Mouse (Mus musculus): ENCODE results near the gene Siglec1. TPM values are rescaled to one million over a fixed set of nuclear protein-coding genes. Genes with fewer than 3 reads are reported as not detected.
"Not testable (repeated sequence)": the region's sequence is repeated elsewhere in the genome, so short reads cannot be mapped to it uniquely, and the experiment has no call there.

Gene Siglec1
- polyA plus RNA-seq, 1 experiment from 2014 or later: 0.61 TPM

DNA sequence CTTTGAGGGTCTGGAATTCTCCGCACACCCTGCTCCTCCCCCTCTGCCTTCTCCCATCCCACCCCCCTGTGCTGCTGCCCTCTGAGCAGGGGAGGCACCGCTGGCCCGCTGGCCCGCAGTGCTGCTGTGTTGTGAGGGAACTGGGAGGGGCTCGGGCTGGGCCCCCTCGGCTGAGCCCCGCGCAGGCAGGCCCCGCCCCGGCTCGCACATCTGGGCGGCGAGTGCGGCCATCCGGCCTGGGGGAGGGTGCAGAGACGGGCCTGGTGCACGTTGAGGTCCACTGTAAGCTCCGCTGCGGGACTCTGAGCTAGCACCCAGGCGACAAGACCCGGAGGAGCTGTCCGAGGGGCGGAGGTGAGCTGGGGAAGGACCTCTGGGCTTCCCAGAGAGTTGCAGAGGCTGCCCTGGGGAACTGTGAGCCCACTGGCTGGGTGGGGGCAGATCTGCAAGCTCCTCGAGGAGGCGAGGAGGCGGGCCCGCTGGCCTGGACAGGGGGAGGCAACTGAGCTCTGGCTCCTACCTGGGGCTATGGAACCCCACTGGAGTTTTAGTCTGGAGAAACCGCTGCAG lies 40.7 kb upstream of the Siglec1 start, which contains the start of gene Hspa12b:
Gene Hspa12b (plus strand): TSS at position 120 of the 570 bp plus-strand sequence.
- peak; percentile 93 for ATAC-seq (ENCODE audit: insufficient number of reproducible peaks, low FRiP score, low TSS enrichment, low read depth)
- peak within 1 kb of the TSS; percentile 70 for H3K9ac ChIP-seq
- H3K27me3 ChIP-seq: no peaks in the 10 kb centered on the region
- no peaks in the 10 kb centered on the region for H3K9me3 ChIP-seq
- H3K4me1 ChIP-seq: peaks cover 30% of the 10 kb centered on the region
- H3K4me2 ChIP-seq: peak within 1 kb of the TSS; percentile 70
- H3K27ac ChIP-seq: peak within 1 kb of the TSS; percentile 91
- H3K4me3 ChIP-seq: peak within 1 kb of the TSS; percentile 69
- under 1% methylated on average over 28 of the region's 28 CpGs for WGBS
- no peaks in the 10 kb centered on the region; the same call in 1 of the 2 replicates for H3K36me3 ChIP-seq

DNA sequence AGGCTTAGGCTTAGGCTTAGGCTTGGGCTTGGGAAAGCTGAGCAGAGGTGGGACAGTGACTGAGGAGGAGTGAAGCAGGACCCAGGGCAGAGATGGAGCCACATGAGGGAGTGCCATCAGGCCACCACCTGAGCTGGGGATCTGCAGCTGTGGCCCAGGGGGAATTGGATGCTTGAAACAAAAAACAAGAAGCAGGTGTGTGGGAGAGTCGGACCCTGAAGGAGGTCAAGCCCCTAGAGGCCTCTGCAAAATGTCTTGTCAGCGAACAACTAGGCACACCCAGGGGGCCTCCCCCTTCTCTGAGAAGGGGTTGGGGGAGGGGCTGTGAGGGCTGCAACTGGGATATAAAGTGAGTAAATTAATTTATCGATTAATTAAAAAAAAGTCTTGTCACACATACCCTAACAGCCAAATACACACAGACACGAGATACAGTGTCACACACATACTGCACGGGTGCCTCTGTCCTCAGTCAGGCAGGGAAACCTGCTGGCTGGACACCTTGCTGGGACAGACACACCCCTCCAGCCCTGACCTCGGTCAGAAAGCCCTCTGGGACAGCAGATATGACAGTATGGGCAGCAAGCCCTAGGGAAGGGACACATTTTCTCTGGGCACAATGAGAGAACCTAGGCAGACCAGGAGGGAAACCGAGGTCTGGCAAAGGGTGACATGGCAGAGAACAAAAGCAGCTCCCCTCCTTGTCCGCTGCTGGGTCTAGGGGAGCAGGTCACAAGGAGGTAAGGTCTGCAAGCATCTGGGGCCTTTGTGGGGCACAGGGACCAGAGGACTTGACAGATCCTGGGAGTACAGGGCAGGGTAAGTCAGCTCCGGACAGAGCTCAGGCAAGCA lies 39.6 kb upstream of the Siglec1 start:
- Histone ChIP-seq H3K4me1 (peaks cover 30% of the 10 kb centered on the region), H3K9ac (peak overlapping the region; percentile 70; the same call in 1 of the 2 replicates), H3K9me3 (no peaks in the 10 kb centered on the region), H3K4me3 (peak overlapping the region; percentile 69; the same call in 1 of the 2 replicates), H3K4me2 (peak overlapping the region; percentile 70), H3K27ac (peak overlapping the region; percentile 91), H3K27me3 (no peaks in the 10 kb centered on the region), H3K36me3 (no peaks in the 10 kb centered on the region; the same call in 1 of the 2 replicates)
- WGBS: 46% methylated on average over 9 of the region's 9 CpGs
- 0 out of 2 replicates have a peak, but pooled peaks have one; percentile 1 for ATAC-seq (ENCODE audit: insufficient number of reproducible peaks, low FRiP score, low TSS enrichment, low read depth)

DNA sequence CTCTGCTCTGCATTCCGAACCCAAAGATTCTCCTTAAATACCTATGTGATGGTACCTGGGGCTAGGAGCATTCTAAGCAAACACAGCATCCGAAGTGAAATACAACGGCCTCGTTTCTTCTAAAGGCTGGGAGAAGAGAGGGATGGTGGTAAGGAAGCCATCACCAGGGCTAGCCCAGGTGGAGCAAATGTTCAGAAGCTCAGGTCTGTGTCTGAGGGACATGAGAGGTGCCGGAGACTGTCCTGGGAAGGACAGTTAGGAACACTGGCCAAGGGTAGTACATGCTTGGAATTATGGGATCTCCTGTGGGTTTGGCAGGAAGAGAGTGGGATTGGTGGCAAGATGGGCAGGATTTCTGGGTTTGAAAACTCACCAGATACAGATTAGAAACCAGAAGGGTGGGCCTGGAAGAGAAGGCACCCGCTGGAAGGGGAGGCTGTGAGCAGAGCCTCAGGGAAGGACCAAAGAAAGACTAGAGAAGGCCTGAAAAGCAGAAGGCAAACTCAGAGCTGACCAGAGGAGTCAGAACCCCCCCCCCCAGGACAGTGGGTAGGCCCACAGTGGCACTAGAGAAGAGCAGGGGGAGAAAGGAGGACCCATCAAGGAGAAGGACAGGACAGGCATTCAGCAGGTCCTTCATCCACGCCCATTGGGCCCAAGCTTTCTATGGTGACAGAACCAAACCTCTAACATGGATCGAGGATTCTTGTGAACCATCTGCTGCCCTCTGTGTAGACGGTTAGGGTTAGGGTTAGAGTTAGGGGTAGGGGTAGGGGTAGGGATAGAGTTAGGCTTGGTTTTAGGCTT lies 38.8 kb upstream of the Siglec1 start:
- Histone ChIP-seq H3K9me3 (no peaks in the 10 kb centered on the region), H3K4me1 (peaks cover 30% of the 10 kb centered on the region), H3K4me3 (no peak overlapping the region), H3K9ac (no peak overlapping the region), H3K27ac (no peak overlapping the region), H3K36me3 (no peaks in the 10 kb centered on the region), H3K4me2 (no peak overlapping the region), H3K27me3 (no peaks in the 10 kb centered on the region)
- no peak for ATAC-seq (ENCODE audit: insufficient number of reproducible peaks, low FRiP score, low TSS enrichment, low read depth)
- WGBS: 89% methylated on average over 9 of the region's 9 CpGs

DNA sequence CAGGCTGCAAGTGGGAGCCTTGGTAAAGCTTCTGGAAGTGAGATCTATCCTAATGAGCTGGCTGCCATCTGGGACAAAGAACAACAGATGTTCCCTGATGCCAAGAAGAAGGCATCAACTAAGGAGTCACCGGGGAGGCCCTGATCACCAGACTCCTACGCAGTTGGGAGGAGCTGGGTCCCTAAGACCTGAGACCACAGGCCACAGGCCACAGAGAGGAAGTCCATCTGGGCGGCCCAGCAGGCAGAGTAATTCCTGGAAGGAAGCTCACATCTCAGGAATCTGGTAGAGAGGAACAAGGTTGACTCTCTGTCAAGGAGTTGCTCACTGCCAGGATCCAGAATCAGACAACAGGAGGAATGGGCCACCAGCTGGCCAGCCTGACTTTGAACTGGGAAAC lies 37.6 kb upstream of the Siglec1 start:
- 63% methylated on average over 3 of the region's 3 CpGs for WGBS
- no peaks in the 10 kb centered on the region for H3K9me3 ChIP-seq
- H3K27ac ChIP-seq: no peak overlapping the region
- H3K27me3 ChIP-seq: no peaks in the 10 kb centered on the region
- peaks cover 30% of the 10 kb centered on the region for H3K4me1 ChIP-seq
- H3K4me3 ChIP-seq: no peak overlapping the region
- H3K4me2 ChIP-seq: no peak overlapping the region
- no peak for ATAC-seq (ENCODE audit: insufficient number of reproducible peaks, low FRiP score, low TSS enrichment, low read depth)
- H3K9ac ChIP-seq: no peak overlapping the region
- H3K36me3 ChIP-seq: no peaks in the 10 kb centered on the region

DNA sequence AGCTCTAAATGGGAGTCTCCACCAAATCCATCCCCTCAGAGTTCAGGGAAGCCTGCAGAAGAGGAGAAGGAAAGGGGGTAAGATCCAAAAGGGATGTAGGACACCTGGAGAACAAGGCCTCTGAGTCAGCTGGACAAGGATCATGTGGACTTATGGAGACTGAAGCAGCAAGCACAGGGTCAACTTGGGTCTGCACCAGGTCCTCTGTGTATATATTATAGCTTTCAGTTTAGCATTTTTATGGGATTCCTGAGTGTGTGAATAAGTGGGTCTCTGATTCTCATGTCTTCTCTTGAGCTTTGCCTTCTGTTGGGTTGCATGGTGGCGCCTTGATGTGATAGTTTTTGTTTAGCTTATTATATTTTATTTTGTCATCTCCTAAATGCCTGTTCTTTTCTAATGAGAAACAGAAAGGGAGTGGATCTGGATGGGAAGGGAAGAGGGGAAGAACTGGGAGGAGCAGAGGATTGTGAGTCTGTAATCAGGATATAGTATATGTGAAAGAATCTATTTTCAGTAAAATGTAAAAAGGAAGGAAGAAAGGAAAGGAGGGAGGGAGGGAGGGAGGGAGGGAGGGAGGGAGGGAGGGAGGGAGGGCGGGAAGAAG lies 32.5 kb upstream of the Siglec1 start:
- Histone ChIP-seq H3K36me3 (no peaks in the 10 kb centered on the region), H3K9ac (no peak overlapping the region), H3K27ac (no peak overlapping the region), H3K4me2 (no peak overlapping the region), H3K27me3 (no peaks in the 10 kb centered on the region), H3K4me1 (no peaks in the 10 kb centered on the region), H3K9me3 (no peaks in the 10 kb centered on the region), H3K4me3 (no peak overlapping the region)
- WGBS: 75% methylated on average over 2 of the region's 2 CpGs
- no peak for ATAC-seq (ENCODE audit: insufficient number of reproducible peaks, low FRiP score, low TSS enrichment, low read depth)

DNA sequence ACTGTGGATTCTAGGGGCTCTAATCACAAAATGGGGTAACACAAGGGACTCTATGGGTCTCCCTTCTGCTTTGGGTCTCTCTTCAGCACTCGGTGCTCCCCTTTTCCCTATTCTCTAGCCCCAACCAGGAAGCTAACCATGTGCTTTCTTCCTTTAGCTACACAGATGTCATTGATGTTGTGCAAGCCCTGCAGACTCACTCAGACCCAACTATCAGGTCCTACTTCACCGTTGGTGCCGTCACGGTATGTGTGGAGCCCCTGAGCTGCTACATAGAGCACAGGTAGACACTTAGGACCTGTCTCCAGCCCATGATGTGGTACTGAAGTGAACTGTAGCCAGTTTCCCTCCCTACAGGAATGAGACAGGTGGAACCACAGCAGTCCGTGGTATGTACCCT lies 19.4 kb upstream of the Siglec1 start:
- H3K9ac ChIP-seq: no peak overlapping the region

DNA sequence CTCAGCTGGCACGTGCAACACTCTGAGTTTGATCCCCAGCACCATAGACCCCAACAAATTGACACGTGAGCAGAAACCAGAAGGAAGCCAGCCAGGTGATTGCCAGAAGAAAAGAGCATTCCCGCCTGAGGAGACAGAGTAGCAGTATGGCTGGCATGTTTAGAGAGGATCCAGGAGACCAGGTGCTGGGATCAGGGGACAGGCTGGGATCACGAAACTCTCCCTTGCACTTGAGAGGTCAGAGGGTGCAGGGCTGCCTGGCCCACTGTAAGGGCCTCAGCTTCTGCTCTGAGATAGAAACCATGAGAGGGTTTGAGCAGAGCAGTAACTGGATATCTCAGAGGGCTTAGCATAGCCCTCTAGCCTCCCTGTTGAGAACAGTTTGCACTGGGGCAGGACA lies 18.5 kb upstream of the Siglec1 start:
- H3K4me2 ChIP-seq; H3K9me3 ChIP-seq; H3K27me3 ChIP-seq; H3K4me1 ChIP-seq; H3K4me3 ChIP-seq; ATAC-seq (ENCODE audit: insufficient number of reproducible peaks, low FRiP score, low TSS enrichment, low read depth); H3K9ac ChIP-seq; H3K27ac ChIP-seq; H3K36me3 ChIP-seq: not testable (repeated sequence)
- WGBS: 67% methylated on average over 4 of the region's 4 CpGs

More for the DNA sequence above, 19.4 kb upstream of the Siglec1 start:
- Histone ChIP-seq H3K9me3 (no peaks in the 10 kb centered on the region), H3K27ac (no peak overlapping the region), H3K36me3 (no peaks in the 10 kb centered on the region), H3K4me2 (no peak overlapping the region), H3K4me1 (no peaks in the 10 kb centered on the region), H3K4me3 (no peak overlapping the region), H3K27me3 (no peaks in the 10 kb centered on the region)
- WGBS: 89% methylated on average over 5 of the region's 5 CpGs
- ATAC-seq (ENCODE audit: insufficient number of reproducible peaks, low FRiP score, low TSS enrichment, low read depth): no peak

DNA sequence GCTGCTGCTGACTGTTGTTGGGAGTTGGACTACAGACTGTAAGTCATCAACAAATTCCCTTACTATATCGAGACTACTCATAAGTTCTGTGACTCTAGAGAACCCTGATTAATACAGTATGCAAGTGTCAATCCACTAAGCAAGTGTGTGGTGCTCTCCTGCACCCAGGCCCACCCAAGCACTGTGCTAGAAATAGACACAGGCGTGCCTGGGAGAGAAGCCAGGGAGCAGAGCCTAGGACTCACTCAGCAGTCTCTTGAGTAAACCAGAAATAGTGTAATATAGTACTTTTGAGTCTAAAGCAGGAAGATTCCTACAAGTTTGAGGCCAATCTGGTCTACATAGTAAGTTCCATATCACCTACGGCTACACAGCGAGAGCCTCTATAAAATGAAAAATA lies 17.5 kb upstream of the Siglec1 start:
- no peak overlapping the region for H3K9ac ChIP-seq
- no peak overlapping the region for H3K27ac ChIP-seq
- ATAC-seq (ENCODE audit: insufficient number of reproducible peaks, low FRiP score, low TSS enrichment, low read depth): no peak
- WGBS: 76% methylated on average over 4 of the region's 4 CpGs
- H3K4me3 ChIP-seq: no peak overlapping the region
- no peaks in the 10 kb centered on the region for H3K27me3 ChIP-seq
- H3K9me3 ChIP-seq: no peaks in the 10 kb centered on the region
- H3K36me3 ChIP-seq: no peaks in the 10 kb centered on the region
- no peak overlapping the region for H3K4me2 ChIP-seq
- no peaks in the 10 kb centered on the region for H3K4me1 ChIP-seq

DNA sequence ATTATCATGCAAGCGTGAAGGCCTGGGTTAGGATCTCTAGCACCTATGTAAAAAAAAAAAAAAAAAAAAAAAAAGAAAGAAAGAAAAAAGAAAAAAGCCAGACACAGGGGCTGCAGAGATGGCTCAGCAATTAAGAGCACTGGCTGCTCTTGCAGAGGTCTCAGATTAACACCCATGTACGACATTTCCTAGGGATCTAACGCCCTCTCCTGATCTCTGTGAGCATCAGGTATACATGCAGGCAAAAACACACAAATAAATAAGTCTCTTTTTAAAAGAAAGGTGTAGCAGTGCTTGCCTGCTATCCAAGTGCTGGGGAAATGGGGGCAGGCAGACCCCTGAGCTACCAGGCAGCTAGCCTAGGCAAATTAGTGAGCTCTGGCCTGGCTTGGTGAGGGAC lies 15.0 kb upstream of the Siglec1 start:
- 48% methylated on average over 3 of the region's 3 CpGs for WGBS
- Histone ChIP-seq H3K27ac (no peak overlapping the region), H3K9ac (no peak overlapping the region), H3K4me1 (no peaks in the 10 kb centered on the region; the same call in none of the 2 replicates), H3K27me3 (no peaks in the 10 kb centered on the region), H3K9me3 (no peaks in the 10 kb centered on the region), H3K36me3 (no peaks in the 10 kb centered on the region), H3K4me2 (no peak overlapping the region), H3K4me3 (no peak overlapping the region)
- ATAC-seq (ENCODE audit: insufficient number of reproducible peaks, low FRiP score, low TSS enrichment, low read depth): no peak

DNA sequence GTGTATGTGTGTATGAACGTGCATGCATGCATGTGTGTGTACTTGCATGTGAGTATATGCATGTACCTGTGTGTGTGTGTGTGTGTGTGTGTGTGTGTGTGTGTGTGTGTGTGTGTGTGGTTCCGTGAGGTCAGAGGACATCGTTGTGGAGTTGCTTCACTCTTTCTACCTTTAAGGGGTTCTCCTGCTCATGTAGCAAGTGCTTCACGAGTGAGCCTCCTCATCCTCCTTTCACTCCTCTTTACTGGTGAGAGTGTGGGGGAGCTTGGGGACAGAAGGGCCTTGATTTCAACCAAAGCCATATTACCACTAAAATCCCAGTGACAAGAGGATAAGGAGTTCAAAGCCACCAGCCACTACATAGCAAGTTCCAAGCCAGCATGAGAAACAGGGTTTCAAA lies 10.5 kb upstream of the Siglec1 start:
- Histone ChIP-seq H3K9me3 (no peaks in the 10 kb centered on the region), H3K27me3 (no peaks in the 10 kb centered on the region), H3K9ac (no peak overlapping the region), H3K4me1 (peaks cover 6% of the 10 kb centered on the region), H3K36me3 (no peaks in the 10 kb centered on the region), H3K4me3 (no peak overlapping the region), H3K27ac (peak overlapping the region; percentile 73; the same call in 1 of the 2 replicates), H3K4me2 (no peak overlapping the region)
- WGBS: 89% methylated on average over 4 of the region's 4 CpGs
- ATAC-seq (ENCODE audit: insufficient number of reproducible peaks, low FRiP score, low TSS enrichment, low read depth): no peak

DNA sequence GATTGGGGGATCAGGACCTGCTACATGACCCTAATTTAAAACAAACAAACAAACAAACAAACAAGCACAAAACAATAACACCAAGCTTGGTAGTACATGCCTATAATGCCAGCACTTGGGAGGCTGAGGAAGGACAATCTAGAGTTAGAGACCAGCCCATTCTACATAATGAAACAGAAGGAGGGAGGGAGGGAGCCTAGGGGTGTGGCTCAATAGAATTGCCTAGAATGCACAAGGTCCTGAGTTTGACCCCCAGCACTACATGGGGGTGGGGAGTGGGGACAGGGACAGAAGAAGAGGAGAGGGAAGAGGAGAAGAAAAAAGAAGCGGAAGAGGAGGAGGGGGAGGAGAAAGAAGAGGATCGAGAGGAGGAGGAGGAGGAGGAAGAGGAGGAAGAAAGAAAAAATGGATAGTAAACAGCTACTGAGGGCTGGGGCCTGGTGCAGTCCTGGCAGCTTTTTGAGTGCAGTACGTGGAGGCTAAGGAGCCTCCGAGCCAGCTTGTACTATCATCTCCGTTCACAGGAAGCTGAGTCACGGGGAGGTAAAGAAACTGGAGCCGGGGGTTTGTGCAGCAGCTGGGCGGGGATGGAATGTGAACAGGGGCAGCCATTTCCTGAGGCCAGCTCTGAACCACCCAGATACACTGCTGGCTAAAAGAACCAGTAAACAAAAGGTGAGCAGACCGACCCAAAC lies 9.7 kb upstream of the Siglec1 start:
- no peaks in the 10 kb centered on the region for H3K36me3 ChIP-seq
- WGBS: 3% methylated on average over 9 of the region's 9 CpGs
- no peak overlapping the region for H3K9ac ChIP-seq
- no peaks in the 10 kb centered on the region for H3K9me3 ChIP-seq
- no peak overlapping the region for H3K4me3 ChIP-seq
- peak; percentile 62; the same call in 1 of the 2 replicates for ATAC-seq (ENCODE audit: insufficient number of reproducible peaks, low FRiP score, low TSS enrichment, low read depth)
- peak overlapping the region; percentile 73 for H3K27ac ChIP-seq
- peaks cover 6% of the 10 kb centered on the region for H3K4me1 ChIP-seq
- no peaks in the 10 kb centered on the region for H3K27me3 ChIP-seq
- H3K4me2 ChIP-seq: peak overlapping the region; percentile 19; the same call in 1 of the 2 replicates

Data from limb, embryonic 15.5 days (tissue).